Mouse (Mus musculus) neural tube, embryonic 12.5 days (tissue): ENCODE data around the gene Wwox. TPM values are rescaled to one million over a fixed set of nuclear protein-coding genes. Genes with fewer than 3 reads are reported as not detected.
"Not testable (repeated sequence)": the region's sequence is repeated elsewhere in the genome, so short reads cannot be mapped to it uniquely, and the experiment has no call there.

ENCODE experiments used
- ATAC-seq: fragments of 200-750 bp; cut with Nextera tagmentation; 2 replicates; pipeline ENCODE4 v1.8.0; 2017; ENCODE audit warnings: low read depth, mild to moderate bottlenecking, moderate TSS enrichment, moderate library complexity; ENCODE audit not compliant: low FRiP score
- H3K27ac ChIP-seq: fragments of 300-500 bp; sonication (generic); 2 replicates; pipeline ENCODE4 v1.5.1; 2016
- H3K27me3 ChIP-seq: fragments of 300-500 bp; sonication (generic); replicated peaks from 2 replicates; pipeline ENCODE4 v1.6.1; 2016; ENCODE audit warnings: mild to moderate bottlenecking
- H3K36me3 ChIP-seq: fragments of 300-500 bp; sonication (generic); 2 replicates; pipeline ENCODE4 v1.6.1; 2016; ENCODE audit warnings: mild to moderate bottlenecking
- H3K4me1 ChIP-seq: fragments of 300-500 bp; sonication (generic); 2 replicates; pipeline ENCODE4 v1.6.1; 2016
- H3K4me2 ChIP-seq: fragments of 300-500 bp; sonication (generic); replicated peaks from 2 replicates; pipeline ENCODE4 v1.6.1; 2016; ENCODE audit warnings: mild to moderate bottlenecking
- H3K4me3 ChIP-seq: fragments of 300-500 bp; sonication (generic); 2 replicates; pipeline ENCODE4 v1.5.1; 2016
- H3K9ac ChIP-seq: fragments of 300-500 bp; sonication (generic); 2 replicates; pipeline ENCODE4 v1.6.1; 2016; ENCODE audit warnings: mild to moderate bottlenecking
- H3K9me3 ChIP-seq: fragments of 300-500 bp; sonication (generic); 2 replicates; pipeline ENCODE4 v1.6.1; 2016; ENCODE audit warnings: mild to moderate bottlenecking
- WGBS: fragments of 180-500 bp; shearing (Covaris S2); methylation state at CpG from one replicate; pipeline ENCODE4 v1.1.7; 2016; 5-methylcytosine and 5-hydroxymethylcytosine counted together
- polyA plus RNA-seq: library from polyadenylated mRNA; unstranded; fragments of >200 nt; fragmentation: Nextera tagmentation; extraction: Ambion mirVana; gene quantifications from 2 replicates; pipeline ENCODE4 v1.2.1, GENCODE M21; 2016

Wwox gene
- polyA plus RNA-seq, 1 experiment from 2014 or later, result 12.7 TPM

DNA sequence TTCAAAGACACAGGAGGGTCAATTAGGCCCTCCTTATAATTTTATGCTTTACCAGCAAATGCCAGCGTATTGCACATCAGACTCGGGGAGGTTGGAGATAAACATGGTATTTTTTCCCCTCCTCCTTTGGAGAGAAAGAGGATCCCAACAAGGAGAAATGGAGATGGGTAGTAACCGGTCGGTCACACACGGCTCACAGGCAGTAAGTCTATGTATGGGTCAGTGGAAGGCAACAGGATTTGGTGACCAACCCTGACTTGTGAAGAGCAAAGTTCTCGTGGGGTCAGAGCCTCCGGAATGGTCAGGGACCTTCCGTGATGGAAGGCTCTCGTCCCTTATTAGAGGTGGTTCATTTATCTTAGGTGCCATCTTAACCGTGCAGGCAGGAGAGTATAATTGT, 374.4 kb downstream of the Wwox start:
- no peaks in the 10 kb centered on the region for H3K27me3 ChIP-seq
- WGBS, result 80% methylated on average over 10 of the region's 10 CpGs
- no peak for ATAC-seq
- H3K9ac ChIP-seq, result no peak overlapping the region
- H3K4me1 ChIP-seq, result peaks cover 6% of the 10 kb centered on the region; the same call in 1 of the 2 replicates
- no peaks in the 10 kb centered on the region for H3K36me3 ChIP-seq
- no peak overlapping the region for H3K4me3 ChIP-seq
- no peak overlapping the region for H3K27ac ChIP-seq
- no peaks in the 10 kb centered on the region for H3K9me3 ChIP-seq
- no peak overlapping the region for H3K4me2 ChIP-seq

DNA sequence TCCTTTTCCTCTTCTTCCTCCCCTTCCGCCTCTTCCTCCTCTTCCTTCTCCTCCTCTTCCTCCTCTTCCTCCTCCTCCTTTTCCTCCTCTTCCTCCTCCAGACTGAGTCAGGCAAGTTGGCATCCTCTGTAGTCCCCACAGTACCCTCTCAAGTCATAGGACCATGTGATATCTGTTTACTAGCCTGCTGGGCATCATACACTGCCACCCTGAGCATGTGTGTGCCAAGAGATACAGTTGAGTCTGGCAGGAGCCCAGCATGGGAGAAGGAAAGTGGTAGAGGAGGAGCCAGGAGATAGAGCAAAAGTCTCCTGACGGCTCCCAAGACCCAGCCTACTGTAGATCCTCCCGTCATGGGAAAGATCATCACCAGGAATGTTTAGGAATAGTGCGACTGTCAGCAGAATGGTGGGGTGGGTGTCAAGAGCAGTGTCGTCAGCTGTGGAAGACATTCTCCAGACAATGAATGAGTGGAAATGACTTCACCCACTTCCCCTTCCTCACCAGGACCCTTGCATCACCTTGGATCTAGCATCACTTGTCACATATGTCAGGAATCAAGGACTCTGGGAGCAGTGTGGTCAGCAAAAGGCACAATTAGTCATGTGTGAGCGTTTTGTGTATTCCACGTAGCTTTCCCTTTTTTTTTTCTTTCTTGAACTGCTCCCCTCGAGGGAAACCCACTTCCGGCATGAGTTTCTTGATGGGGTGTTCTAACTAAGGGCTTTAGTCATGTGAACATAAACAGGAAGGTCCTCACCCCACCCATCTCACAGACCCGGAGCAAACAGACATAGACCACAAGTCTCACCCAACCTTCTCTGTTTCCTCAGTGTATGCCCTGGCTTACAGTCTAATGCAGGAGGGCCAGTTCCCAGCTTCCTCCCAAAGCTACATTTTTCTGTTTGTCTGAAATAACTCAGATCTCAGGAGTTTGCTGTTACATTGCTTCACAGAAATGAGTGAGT, 375.6 kb downstream of the Wwox start:
- Histone ChIP-seq H3K27ac (no peak overlapping the region), H3K4me3 (no peak overlapping the region), H3K36me3 (no peaks in the 10 kb centered on the region), H3K4me2 (no peak overlapping the region), H3K9ac (no peak overlapping the region), H3K27me3 (no peaks in the 10 kb centered on the region), H3K4me1 (peaks cover 6% of the 10 kb centered on the region; the same call in 1 of the 2 replicates), H3K9me3 (no peaks in the 10 kb centered on the region)
- WGBS, result 85% methylated on average over 10 of the region's 10 CpGs
- ATAC-seq, result no peak

DNA sequence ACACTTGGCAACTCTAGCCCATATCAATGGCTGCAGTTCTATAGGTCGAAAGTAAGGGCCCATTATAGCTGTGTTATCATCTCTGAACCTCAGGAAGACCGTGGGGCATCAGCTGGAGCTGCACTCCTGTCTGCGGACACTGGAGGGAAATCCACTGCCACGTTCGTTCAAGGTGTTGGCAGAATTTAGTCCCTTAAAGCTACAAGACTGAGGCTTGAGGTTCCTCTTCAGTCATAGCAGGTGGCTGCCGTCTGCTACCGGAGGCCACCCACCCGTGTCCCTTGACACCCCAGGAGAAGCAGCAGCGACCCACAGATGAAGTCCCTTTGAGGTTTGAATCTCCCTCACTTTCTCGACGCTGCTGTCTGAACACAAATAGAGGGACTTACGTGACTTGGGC, 376.9 kb downstream of the Wwox start:
- 79% methylated on average over 12 of the region's 12 CpGs for WGBS
- Histone ChIP-seq H3K36me3 (no peaks in the 10 kb centered on the region), H3K27me3 (no peaks in the 10 kb centered on the region), H3K4me3 (no peak overlapping the region), H3K4me1 (peaks cover 6% of the 10 kb centered on the region; the same call in 1 of the 2 replicates), H3K9ac (no peak overlapping the region), H3K27ac (no peak overlapping the region), H3K4me2 (no peak overlapping the region), H3K9me3 (no peaks in the 10 kb centered on the region)
- ATAC-seq, result no peak

DNA sequence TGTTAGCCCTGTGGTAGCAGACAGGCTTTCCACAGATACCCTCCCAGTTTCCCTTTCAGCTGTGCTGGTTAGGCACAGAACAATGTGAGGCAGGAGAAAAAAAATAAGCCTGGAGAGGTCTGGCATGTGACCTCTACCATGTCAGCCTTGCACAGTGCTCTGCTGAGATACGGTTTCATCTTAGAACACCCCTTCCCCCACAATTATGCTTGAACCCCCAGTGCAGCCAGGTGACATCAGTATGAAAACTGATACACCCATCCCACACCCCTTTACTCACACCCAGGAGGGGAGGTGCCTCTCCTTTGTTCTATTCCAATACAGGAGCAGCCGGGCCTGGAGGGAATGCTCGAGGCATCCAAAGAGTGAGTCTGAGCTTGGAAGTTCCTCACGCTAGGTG, 377.5 kb downstream of the Wwox start:
- Histone ChIP-seq H3K9me3 (no peaks in the 10 kb centered on the region), H3K4me1 (peaks cover 6% of the 10 kb centered on the region; the same call in 1 of the 2 replicates), H3K9ac (no peak overlapping the region), H3K4me3 (no peak overlapping the region), H3K4me2 (no peak overlapping the region), H3K27me3 (no peaks in the 10 kb centered on the region), H3K36me3 (no peaks in the 10 kb centered on the region), H3K27ac (no peak overlapping the region)
- ATAC-seq, result 0 out of 2 replicates have a peak, but pooled peaks have one; percentile 48
- 36% methylated on average over 4 of the region's 4 CpGs for WGBS

DNA sequence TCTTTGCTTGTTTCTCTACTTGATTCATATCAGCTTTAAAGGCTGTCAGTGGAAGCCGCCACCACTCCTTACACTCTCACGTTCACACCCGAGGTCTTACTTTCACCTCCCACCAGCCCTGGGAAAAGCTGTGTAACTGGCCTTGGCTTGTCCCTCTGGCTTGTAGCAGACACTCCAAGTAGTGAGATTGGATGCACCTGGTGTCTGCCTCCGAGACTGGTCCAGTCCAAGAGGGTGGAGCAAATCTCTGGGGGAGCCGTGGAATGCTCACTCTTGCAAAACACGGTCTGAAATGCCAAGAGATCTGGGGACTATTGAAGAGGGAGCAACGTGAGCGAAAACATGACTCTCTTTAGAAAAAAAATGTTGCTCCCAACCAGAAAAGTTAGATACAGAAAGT, 382.1 kb downstream of the Wwox start:
- Histone ChIP-seq H3K27ac (no peak overlapping the region), H3K4me1 (peaks cover 6% of the 10 kb centered on the region; the same call in 1 of the 2 replicates), H3K9me3 (no peaks in the 10 kb centered on the region), H3K4me2 (no peak overlapping the region), H3K4me3 (no peak overlapping the region), H3K9ac (no peak overlapping the region), H3K36me3 (no peaks in the 10 kb centered on the region), H3K27me3 (no peaks in the 10 kb centered on the region)
- ATAC-seq, result no peak
- 85% methylated on average over 8 of the region's 8 CpGs for WGBS

DNA sequence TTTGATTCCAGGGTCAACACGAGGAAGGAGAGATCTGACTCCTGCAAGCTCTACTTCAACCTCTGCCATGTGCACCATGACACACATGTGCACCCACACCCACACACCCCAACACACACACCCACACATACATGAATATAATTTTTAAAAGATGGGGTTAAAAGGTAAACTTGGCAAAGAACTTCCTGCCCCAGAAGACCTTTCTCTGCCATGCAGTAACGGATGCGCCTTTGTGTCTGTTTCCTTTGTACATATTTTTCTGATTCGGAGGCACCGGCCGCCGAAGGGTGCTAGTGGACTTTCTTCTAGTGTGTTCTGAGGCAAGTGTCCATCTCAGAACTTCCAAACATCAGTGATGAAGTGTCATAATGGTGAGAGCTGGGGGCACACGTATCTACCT, 386.0 kb downstream of the Wwox start:
- Histone ChIP-seq H3K4me1 (no peaks in the 10 kb centered on the region), H3K9ac (no peak overlapping the region), H3K4me2 (no peak overlapping the region), H3K36me3 (no peaks in the 10 kb centered on the region), H3K27me3 (no peaks in the 10 kb centered on the region), H3K27ac (no peak overlapping the region), H3K9me3 (no peaks in the 10 kb centered on the region), H3K4me3 (no peak overlapping the region)
- ATAC-seq, result no peak
- 94% methylated on average over 8 of the region's 8 CpGs for WGBS

DNA sequence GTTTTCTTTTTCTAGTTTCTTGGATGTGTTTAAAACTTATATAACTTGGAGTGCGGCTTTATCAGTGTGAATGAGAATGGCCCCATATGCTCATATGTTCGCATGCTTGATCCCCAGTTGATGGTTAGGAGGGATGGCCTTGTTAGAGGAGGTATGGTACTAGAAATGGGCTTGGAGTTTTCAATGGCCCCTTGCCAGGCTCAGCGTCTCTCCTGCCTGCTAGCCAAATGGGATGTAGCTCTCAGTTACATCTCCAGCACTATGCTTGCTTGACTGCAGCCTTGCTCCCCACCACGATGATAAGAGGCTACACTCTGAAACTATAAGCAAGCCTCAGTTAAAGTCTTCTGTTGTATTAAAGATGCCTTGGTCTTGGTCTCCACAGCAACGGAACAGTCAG, 387.5 kb downstream of the Wwox start:
- no peaks in the 10 kb centered on the region for H3K9me3 ChIP-seq
- no peak overlapping the region for H3K4me2 ChIP-seq
- ATAC-seq, result no peak
- WGBS, result 90% methylated on average over 5 of the region's 5 CpGs
- no peak overlapping the region for H3K4me3 ChIP-seq
- no peaks in the 10 kb centered on the region for H3K36me3 ChIP-seq
- H3K27ac ChIP-seq, result no peak overlapping the region
- no peaks in the 10 kb centered on the region for H3K4me1 ChIP-seq
- no peaks in the 10 kb centered on the region for H3K27me3 ChIP-seq
- H3K9ac ChIP-seq, result no peak overlapping the region

DNA sequence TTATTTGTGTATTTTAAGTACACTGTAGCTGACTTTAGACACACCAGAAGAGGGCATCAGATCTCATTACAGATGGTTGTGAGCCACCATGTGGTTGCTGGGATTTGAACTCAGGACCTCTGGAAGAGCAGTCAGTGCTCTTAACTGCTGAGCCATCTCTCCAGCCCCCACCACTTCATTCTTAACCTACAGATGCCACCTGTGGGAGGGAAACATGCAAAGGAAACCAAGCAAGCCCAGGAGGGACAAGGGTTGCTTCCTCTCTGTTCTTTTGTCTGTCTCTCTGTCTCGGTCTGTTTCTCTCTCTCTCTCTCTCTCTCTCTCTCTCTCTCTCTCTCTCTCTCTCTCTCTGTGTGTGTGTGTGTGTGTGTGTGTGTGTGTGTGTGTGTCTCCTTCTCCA, 388.4 kb downstream of the Wwox start:
- H3K4me3 ChIP-seq, H3K4me2 ChIP-seq, H3K4me1 ChIP-seq, ATAC-seq, H3K36me3 ChIP-seq, H3K9ac ChIP-seq, H3K9me3 ChIP-seq, H3K27ac ChIP-seq, H3K27me3 ChIP-seq: not testable (repeated sequence)
- WGBS, result 70% methylated on average over 1 of the region's 1 CpGs

DNA sequence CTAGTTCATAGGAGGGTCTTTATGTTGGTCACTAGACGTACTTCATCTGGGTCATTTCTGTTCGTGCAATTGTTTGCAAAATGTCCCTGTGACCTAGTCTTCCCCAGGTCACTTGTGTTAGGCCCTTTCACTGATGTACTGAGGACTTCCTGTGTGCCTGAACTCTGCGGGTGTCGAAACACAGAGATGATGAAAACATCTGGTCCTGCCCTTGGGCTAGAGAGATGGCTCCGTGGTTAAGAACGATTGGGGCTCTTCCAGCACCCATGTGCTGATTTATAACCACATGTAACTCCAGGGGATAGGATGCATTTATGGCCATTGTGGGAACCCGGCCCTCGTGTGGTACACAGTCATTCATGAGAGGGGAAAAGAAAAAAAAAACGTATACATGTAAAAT, 392.1 kb downstream of the Wwox start:
- Histone ChIP-seq H3K9me3 (no peaks in the 10 kb centered on the region), H3K27me3 (no peaks in the 10 kb centered on the region), H3K36me3 (no peaks in the 10 kb centered on the region), H3K27ac (no peak overlapping the region), H3K9ac (no peak overlapping the region), H3K4me2 (no peak overlapping the region), H3K4me3 (no peak overlapping the region), H3K4me1 (no peaks in the 10 kb centered on the region)
- ATAC-seq, result no peak
- WGBS, result 56% methylated on average over 9 of the region's 9 CpGs

DNA sequence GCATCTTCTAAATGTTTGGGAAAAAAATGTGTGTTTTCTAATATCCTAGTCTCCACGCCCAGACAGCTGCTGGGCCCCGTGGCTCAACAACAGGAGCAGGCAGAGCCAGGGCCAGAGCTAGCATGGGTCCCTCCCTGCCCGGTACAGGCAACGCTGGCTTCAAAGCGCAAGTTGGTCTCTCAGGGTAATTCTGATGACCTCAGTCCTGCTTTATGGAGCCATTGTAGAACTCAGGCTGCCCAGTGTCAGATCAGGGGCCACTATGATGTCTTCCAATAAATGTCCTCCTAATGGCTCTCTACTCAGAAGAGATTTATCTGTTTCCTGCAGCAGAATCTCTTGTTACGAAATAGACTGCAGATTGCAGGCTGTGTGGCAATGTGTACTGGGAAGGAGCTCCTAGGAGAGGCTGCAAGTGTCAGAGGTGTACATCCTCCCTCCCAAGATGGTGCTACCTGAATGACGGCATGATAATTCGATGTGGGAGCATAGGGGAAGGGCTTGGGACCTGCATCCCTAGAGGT, 392.9 kb downstream of the Wwox start:
- Histone ChIP-seq H3K4me1 (no peaks in the 10 kb centered on the region), H3K9me3 (no peaks in the 10 kb centered on the region), H3K27me3 (no peaks in the 10 kb centered on the region), H3K4me3 (no peak overlapping the region), H3K4me2 (no peak overlapping the region), H3K36me3 (no peaks in the 10 kb centered on the region), H3K9ac (no peak overlapping the region), H3K27ac (no peak overlapping the region)
- no peak for ATAC-seq
- WGBS, result 72% methylated on average over 8 of the region's 8 CpGs

DNA sequence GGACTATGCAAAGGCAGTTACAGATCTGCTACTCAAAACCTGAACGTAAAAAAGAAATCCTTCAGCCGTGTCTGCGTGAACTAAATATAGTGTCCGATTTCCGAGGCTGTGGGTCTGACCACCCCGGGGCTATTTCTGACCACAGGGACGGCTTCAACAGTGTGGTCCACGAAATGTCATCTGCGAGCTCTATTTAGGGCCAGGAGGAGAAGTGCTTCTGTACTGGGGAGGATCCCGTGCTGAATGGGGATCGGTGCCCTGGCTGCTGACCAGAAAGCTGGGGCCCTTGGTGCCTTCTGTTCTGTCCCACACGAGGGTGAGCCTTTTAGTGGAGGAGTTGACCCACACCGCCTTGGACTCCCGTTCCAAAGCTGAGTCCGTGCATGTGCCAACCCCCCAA, 395.3 kb downstream of the Wwox start:
- no peaks in the 10 kb centered on the region for H3K4me1 ChIP-seq
- no peak overlapping the region for H3K9ac ChIP-seq
- no peak overlapping the region for H3K27ac ChIP-seq
- no peak overlapping the region for H3K4me3 ChIP-seq
- H3K36me3 ChIP-seq, result no peaks in the 10 kb centered on the region
- WGBS, result 92% methylated on average over 15 of the region's 15 CpGs
- no peak overlapping the region for H3K4me2 ChIP-seq
- no peak for ATAC-seq
- no peaks in the 10 kb centered on the region for H3K9me3 ChIP-seq
- H3K27me3 ChIP-seq, result no peaks in the 10 kb centered on the region

DNA sequence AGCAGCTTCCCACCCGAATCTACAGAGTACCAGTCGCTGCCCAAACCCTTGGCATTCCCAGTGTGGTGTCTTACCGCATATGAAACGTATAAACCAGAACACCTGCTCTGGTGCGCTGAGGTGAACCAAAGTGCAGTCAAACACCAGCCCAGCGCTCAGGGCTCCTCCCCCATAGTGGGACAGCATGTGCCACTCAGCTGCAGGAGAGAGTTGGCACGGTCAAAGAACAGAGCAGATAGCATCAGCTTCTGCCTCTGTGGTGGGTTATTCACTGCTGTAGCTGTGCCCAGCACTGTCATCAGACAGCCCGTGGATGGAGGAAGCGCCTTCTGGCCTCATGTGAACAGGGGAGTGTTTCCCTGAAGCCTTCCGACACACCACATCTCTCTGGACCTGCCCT, 400.5 kb downstream of the Wwox start:
- no peak overlapping the region for H3K4me2 ChIP-seq
- no peak overlapping the region for H3K4me3 ChIP-seq
- no peaks in the 10 kb centered on the region for H3K36me3 ChIP-seq
- no peak overlapping the region for H3K9ac ChIP-seq
- no peak for ATAC-seq
- no peaks in the 10 kb centered on the region for H3K9me3 ChIP-seq
- H3K4me1 ChIP-seq, result peaks cover 10% of the 10 kb centered on the region
- H3K27me3 ChIP-seq, result no peaks in the 10 kb centered on the region
- H3K27ac ChIP-seq, result no peak overlapping the region
- WGBS, result 92% methylated on average over 10 of the region's 10 CpGs
